Mouse (Mus musculus): ENCODE measurements around the gene Kdm5a.

Kdm5a gene

DNA sequence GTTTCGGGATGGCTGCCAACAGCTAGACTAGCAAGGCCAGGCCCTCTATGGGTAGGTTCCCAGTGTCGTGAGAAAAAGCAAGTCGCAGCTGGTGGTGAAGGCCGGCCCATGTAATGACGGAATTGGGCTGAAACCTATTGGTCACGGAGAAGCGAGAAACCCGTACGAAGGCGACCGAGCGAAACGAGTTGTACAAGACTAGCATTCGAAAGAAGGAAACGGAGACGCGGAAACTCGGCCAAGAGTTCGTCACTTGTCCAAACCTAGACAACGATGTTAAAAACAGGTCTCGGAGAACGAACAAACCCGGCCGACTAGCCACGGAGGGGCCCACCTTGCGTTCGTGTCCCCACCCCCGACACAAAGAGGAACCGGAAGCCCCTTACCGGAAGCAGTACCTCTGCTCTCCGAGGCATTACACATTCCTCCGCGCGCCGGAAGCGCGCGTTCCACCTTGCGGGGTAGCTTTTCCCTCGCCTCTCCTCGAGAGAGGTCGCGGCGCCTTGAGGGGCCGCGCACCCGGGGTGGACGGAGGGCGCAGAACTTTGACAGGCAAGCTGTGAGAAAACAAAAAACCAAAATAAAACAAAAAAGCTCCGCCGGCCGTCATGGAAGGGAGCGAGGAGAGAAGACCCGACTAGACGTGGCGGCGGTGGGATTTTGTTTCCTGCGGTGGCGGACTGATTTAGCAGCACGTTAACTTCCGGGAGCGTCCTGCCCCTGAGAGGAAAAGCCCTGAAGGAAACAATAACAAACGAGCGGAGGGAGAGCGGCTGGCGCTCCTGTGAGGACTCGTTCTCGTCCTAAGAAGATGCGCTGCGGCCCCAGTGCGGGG, at the start of gene Kdm5a, which contains the start of gene Ccdc77:
Gene Kdm5a, plus strand, starts transcription at position 437 of the 835 bp plus-strand sequence.
Gene Ccdc77, minus strand, starts transcription at position 687 of the 835 bp plus-strand sequence.
- peak; percentile 90 for DNase-seq

GRCm38 (mm10) chr6:120318303-120318940, 45.5 kb upstream of the Kdm5a start:
- no peak for DNase-seq

GRCm38 (mm10) chr6:120319129-120319528, 44.8 kb upstream of the Kdm5a start:
- no peak for DNase-seq

GRCm38 (mm10) chr6:120320369-120320768, 43.6 kb upstream of the Kdm5a start:
- no peak for DNase-seq

DNA sequence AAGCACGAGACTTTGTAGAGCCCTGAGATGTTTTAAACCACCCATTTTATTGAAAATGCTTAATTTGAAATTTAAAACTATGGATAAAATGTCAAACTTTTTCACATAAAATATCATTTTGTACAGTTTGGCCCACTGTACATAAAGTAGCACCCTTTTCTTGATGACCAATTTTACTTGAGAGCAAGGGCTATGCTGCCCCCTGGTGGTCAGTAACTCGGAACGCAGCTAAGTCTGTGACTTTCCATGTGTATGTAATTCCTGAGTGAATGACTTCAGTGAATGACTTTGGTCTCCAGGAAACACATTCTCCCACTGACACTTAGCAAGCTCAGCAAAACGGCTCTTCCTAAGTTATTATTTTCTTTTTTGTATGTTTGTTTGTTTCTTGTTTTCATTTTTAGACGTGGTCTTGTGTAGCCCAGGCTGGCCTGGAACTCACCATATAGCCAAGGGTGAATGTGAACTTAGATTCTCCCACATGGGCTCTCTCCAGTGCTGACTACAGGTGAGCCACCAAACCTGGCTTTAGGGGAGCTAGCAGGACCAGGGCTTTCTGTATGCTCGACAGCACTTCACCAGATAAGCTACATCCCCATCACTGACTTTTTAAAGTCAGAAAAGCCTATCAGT, 39.5 kb upstream of the Kdm5a start:
- peak; percentile 76 for DNase-seq

- DNase-seq: no peak
Observed at GRCm38 (mm10) chr6:120332351-120332750, 31.6 kb upstream of the Kdm5a start.

DNA sequence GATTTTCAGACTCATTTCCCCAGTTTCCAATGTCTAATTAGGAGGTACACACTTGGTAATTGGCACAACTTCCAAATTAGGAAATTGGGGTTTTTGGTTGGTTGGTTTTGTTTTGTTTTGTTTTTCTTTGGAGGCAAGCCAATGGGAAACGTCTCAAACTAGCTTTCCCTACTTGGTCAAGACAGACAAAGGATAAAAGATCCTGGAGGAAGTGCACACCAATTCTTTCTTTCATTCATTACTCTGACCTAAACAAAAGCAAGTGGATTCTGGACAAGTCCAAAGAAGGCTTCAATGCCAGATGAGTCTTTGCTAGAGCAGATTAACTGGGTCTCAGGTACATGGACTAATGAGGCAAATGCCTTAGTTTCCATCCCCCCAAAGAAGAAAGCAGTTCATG, 19.9 kb upstream of the Kdm5a start:
- DNase-seq: no peak

- no peak for DNase-seq
Observed at GRCm38 (mm10) chr6:120349018-120349417, 14.9 kb upstream of the Kdm5a start.

DNA sequence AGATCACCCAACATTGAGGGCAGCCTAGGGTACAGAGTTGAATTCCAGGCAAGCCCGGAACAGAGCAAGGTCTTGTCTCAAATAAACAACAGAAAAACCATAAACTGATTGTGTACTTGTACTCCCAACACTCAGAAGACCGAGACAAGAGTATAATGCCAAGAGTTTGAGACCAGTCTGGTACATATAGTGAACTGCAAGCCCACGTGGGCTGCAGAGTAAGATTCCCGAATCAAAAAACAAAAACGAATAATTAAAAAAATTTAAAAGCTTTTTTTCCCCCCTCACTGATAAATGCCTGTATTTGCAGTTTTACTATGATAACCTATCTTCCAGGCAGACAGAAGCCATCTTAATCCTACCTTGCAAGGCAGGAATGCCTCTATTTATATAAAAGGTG, 7.4 kb upstream of the Kdm5a start:
- DNase-seq: no peak

GRCm38 (mm10) chr6:120356951-120357945, 6.7 kb upstream of the Kdm5a start:
- DNase-seq: peak; percentile 79

DNA sequence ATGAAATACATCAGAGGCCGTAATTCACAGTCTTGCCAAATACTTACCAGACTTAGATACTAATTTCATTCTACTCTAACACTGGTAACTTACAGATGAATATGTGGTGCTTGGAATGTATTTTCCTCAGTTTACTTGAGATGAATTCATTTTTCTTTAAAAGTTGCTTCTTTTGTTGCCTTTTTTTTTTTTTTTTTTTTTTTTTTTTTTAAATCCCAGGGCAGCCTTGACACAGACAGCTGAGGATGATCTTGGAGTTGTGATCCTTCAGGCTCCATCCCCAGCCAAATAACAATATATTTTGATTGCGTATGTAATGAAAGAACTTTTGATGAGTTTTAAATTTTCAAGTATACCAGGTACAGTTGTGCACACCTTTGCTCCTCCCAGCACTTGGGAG, 1.8 kb upstream of the Kdm5a start:
- no peak for DNase-seq

GRCm38 (mm10) chr6:120362774-120363687, 893 bp upstream of the Kdm5a start:
- no peak for DNase-seq

GRCm38 (mm10) chr6:120364523-120364905, 590 bp downstream of the Kdm5a start:
- DNase-seq: no peak

DNA sequence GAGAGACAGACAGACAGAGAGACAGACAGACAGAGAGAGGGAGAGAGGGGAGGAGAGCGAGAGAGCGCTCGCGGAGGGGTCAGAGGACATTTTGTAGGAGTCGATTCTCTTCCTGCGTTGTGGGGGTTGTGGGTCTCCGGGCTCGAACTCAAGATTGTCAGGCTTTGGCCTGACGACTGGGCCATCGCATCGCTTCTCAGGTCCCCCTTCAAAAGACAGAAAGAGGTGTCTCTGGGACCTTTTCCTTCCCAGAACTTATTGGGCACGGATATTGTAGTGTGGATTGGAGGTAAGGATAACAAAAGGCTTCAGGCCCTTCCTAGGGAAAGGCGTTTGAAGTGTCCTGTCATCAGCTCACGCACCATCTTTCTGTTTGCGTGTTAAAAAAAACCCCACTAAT, 1.1 kb downstream of the Kdm5a start:
- peak; percentile 46 for DNase-seq

- no peak for DNase-seq
Observed at GRCm38 (mm10) chr6:120376736-120377135, 12.8 kb downstream of the Kdm5a start.

DNA sequence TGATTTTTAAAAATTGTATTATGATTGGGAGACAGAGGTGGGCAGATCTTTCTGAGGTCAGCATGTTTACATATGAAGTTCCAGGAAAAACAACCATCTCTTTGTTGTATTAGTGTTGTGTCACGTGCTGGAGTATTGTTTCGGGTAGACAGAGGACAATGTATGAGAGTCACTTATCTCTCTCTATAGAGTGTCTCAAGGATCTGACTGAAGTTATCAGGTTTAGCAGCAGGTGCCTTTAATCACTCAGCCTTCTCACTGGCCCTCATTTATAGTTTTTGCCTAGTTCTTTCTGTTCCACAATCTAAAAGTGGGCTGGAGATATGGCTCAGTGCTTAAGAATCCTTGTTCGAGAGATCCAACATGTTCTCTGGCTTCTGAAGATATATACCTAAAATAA, 26.1 kb downstream of the Kdm5a start:
- no peak for DNase-seq

GRCm38 (mm10) chr6:120392811-120393210, 28.9 kb downstream of the Kdm5a start:
- no peak for DNase-seq

DNA sequence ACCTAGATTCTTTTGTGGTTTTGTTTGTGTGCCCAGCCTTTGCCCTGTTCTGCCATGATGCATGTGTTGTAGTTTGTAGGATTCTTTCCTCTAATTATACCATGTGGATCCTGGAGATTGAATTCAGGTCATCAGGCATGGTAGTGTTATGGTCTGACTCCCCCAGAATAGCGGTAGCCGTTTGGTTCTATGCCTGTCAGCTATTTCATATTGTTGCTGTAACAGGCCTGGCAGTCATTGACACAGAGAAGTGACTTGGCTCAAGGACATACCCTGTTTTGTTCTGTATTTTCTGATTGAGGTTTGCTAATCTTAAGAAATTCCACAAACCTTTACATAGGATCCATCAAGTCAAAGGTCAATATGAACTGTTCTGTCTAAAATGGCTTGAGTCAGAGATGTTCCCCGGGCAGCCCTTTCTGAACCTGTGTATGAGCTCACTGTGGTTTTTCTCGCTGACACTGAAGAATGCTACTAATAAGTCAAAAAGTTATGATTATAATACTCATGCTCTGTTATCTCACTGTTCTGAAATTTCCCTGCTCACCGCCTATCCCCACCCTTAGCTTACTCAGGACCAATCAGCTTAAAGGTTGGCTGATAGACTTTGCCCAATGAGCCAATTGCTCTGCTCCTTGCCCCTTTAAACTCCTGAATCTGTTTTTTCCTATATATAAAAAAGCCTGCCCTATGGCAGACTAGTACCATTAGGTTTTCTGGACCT, 31.9 kb downstream of the Kdm5a start:
- DNase-seq: no peak

- DNase-seq: no peak
Observed at GRCm38 (mm10) chr6:120403936-120404335, 40.0 kb downstream of the Kdm5a start.

- DNase-seq: no peak
Observed at GRCm38 (mm10) chr6:120438161-120438560, 74.2 kb downstream of the Kdm5a start.

Measured in thymus, postnatal 4 days (tissue).